Mouse (Mus musculus): Measurements from ENCODE around the gene Crat. TPM values are rescaled to one million over a fixed set of nuclear protein-coding genes. Genes with fewer than 3 reads are reported as not detected.
A peak's percentile ranks its signal among the peaks of the same experiment; 100 is the strongest.
"Not testable (repeated sequence)": the region's sequence is repeated elsewhere in the genome, so short reads cannot be mapped to it uniquely, and the experiment has no call there.

Crat gene
- polyA plus RNA-seq, 1 experiment from 2014 or later: 30.9 TPM

- no peak for ATAC-seq (replicated peaks; ENCODE audit: low FRiP score)
- H3K4me1 ChIP-seq: peaks cover 63% of the 10 kb centered on the region
- no peaks in the 10 kb centered on the region for H3K27me3 ChIP-seq
- 0 out of 2 replicates have a peak overlapping the region, but pooled peaks have one; percentile 14 for H3K9ac ChIP-seq
- no peak overlapping the region for H3K4me3 ChIP-seq (replicated peaks)
- H3K36me3 ChIP-seq: peaks cover 55% of the 10 kb centered on the region
- WGBS: 90% methylated on average over 6 of the region's 6 CpGs
- no peaks in the 10 kb centered on the region for H3K9me3 ChIP-seq (replicated peaks)
- H3K27ac ChIP-seq: peak overlapping the region; percentile 100
- no peak overlapping the region for H3K4me2 ChIP-seq
Measured at GRCm38 (mm10) chr2:30439631-30440030, 24.0 kb upstream of the Crat start.

- no peak overlapping the region for H3K9ac ChIP-seq
- H3K9me3 ChIP-seq (replicated peaks): no peaks in the 10 kb centered on the region
- H3K27me3 ChIP-seq: no peaks in the 10 kb centered on the region
- H3K27ac ChIP-seq: no peak overlapping the region
- no peak for ATAC-seq (replicated peaks; ENCODE audit: low FRiP score)
- 89% methylated on average over 4 of the region's 4 CpGs for WGBS
- peaks cover 57% of the 10 kb centered on the region for H3K36me3 ChIP-seq
- no peak overlapping the region for H3K4me3 ChIP-seq (replicated peaks)
- no peak overlapping the region for H3K4me2 ChIP-seq
- peaks cover 50% of the 10 kb centered on the region for H3K4me1 ChIP-seq
Measured at GRCm38 (mm10) chr2:30437791-30438190, 22.2 kb upstream of the Crat start.

GRCm38 (mm10) chr2:30436809-30437208 is 21.2 kb upstream of the Crat start:
- H3K4me1 ChIP-seq: peaks cover 40% of the 10 kb centered on the region
- H3K9me3 ChIP-seq (replicated peaks): no peaks in the 10 kb centered on the region
- ATAC-seq (replicated peaks; ENCODE audit: low FRiP score): no peak
- WGBS: 79% methylated on average over 4 of the region's 4 CpGs
- no peak overlapping the region for H3K27ac ChIP-seq
- H3K36me3 ChIP-seq: peaks cover 67% of the 10 kb centered on the region
- H3K9ac ChIP-seq: no peak overlapping the region
- no peaks in the 10 kb centered on the region for H3K27me3 ChIP-seq
- H3K4me2 ChIP-seq: no peak overlapping the region
- no peak overlapping the region for H3K4me3 ChIP-seq (replicated peaks)

GRCm38 (mm10) chr2:30436156-30436545 is 20.5 kb upstream of the Crat start:
- Histone ChIP-seq H3K36me3 (peaks cover 73% of the 10 kb centered on the region), H3K4me3 (replicated peaks) (no peak overlapping the region), H3K27ac (no peak overlapping the region), H3K9ac (no peak overlapping the region), H3K9me3 (replicated peaks) (no peaks in the 10 kb centered on the region), H3K4me2 (no peak overlapping the region), H3K27me3 (no peaks in the 10 kb centered on the region), H3K4me1 (peaks cover 33% of the 10 kb centered on the region)
- ATAC-seq (replicated peaks; ENCODE audit: low FRiP score): no peak
- WGBS: 83% methylated on average over 5 of the region's 5 CpGs

GRCm38 (mm10) chr2:30435326-30436155 is 19.9 kb upstream of the Crat start:
- Histone ChIP-seq H3K4me3 (replicated peaks) (no peak overlapping the region), H3K4me1 (peaks cover 27% of the 10 kb centered on the region), H3K9ac (no peak overlapping the region), H3K27ac (peak overlapping the region; percentile 34), H3K9me3 (replicated peaks) (no peaks in the 10 kb centered on the region), H3K4me2 (no peak overlapping the region), H3K27me3 (no peaks in the 10 kb centered on the region), H3K36me3 (peaks cover 79% of the 10 kb centered on the region)
- 51% methylated on average over 5 of the region's 5 CpGs for WGBS
- no peak; the same call in 1 of the 2 replicates for ATAC-seq (replicated peaks; ENCODE audit: low FRiP score)

- ATAC-seq (replicated peaks; ENCODE audit: low FRiP score): no peak
- Histone ChIP-seq H3K36me3 (peaks cover 81% of the 10 kb centered on the region), H3K4me3 (replicated peaks) (no peak overlapping the region), H3K9me3 (replicated peaks) (no peaks in the 10 kb centered on the region), H3K4me1 (peaks cover 6% of the 10 kb centered on the region; the same call in 1 of the 2 replicates), H3K27me3 (no peaks in the 10 kb centered on the region), H3K4me2 (no peak overlapping the region), H3K27ac (no peak overlapping the region), H3K9ac (no peak overlapping the region)
Measured at GRCm38 (mm10) chr2:30429156-30429555, 13.5 kb upstream of the Crat start.

GRCm38 (mm10) chr2:30421432-30421831 is 5.8 kb upstream of the Crat start:
- 70% methylated on average over 4 of the region's 4 CpGs for whole genome bisulfite sequencing
- H3K4me3 ChIP-seq (replicated peaks): no peak overlapping the region
- H3K4me1 ChIP-seq: peaks cover 41% of the 10 kb centered on the region
- ATAC-seq (replicated peaks; ENCODE audit: low FRiP score): no peak
- H3K27me3 ChIP-seq: no peaks in the 10 kb centered on the region
- H3K4me2 ChIP-seq: no peak overlapping the region
- H3K9ac ChIP-seq: no peak overlapping the region
- peaks cover 13% of the 10 kb centered on the region for H3K36me3 ChIP-seq
- H3K9me3 ChIP-seq (replicated peaks): no peaks in the 10 kb centered on the region
- H3K27ac ChIP-seq: no peak overlapping the region

- Histone ChIP-seq H3K27me3 (no peaks in the 10 kb centered on the region), H3K36me3 (peaks cover 8% of the 10 kb centered on the region), H3K27ac (peak overlapping the region; percentile 82), H3K9ac (peak overlapping the region; percentile 33; the same call in 1 of the 2 replicates), H3K4me2 (peak overlapping the region; percentile 90), H3K4me1 (peaks cover 52% of the 10 kb centered on the region), H3K4me3 (replicated peaks) (peak overlapping the region; percentile 12; the same call in 1 of the 2 replicates), H3K9me3 (replicated peaks) (no peaks in the 10 kb centered on the region)
- WGBS: 19% methylated on average over 10 of the region's 10 CpGs
- no peak for ATAC-seq (replicated peaks; ENCODE audit: low FRiP score)
Measured at GRCm38 (mm10) chr2:30419112-30419511, 3.5 kb upstream of the Crat start.

- peaks cover 8% of the 10 kb centered on the region for H3K36me3 ChIP-seq
- ATAC-seq (replicated peaks; ENCODE audit: low FRiP score): no peak
- H3K27me3 ChIP-seq: no peaks in the 10 kb centered on the region
- H3K4me3 ChIP-seq (replicated peaks): peak overlapping the region; percentile 6; the same call in 1 of the 2 replicates
- H3K4me1 ChIP-seq: peaks cover 58% of the 10 kb centered on the region
- peak overlapping the region; percentile 90 for H3K4me2 ChIP-seq
- peak overlapping the region; percentile 82 for H3K27ac ChIP-seq
- 53% methylated on average over 6 of the region's 6 CpGs for WGBS
- 0 out of 2 replicates have a peak overlapping the region, but pooled peaks have one; percentile 33 for H3K9ac ChIP-seq
- H3K9me3 ChIP-seq (replicated peaks): no peaks in the 10 kb centered on the region
Measured at GRCm38 (mm10) chr2:30418259-30418658, 2.6 kb upstream of the Crat start.

- peak overlapping the region; percentile 82; the same call in 1 of the 2 replicates for H3K27ac ChIP-seq
- ATAC-seq (replicated peaks; ENCODE audit: low FRiP score): no peak
- H3K4me3 ChIP-seq (replicated peaks): peak overlapping the region; percentile 6; the same call in 1 of the 2 replicates
- H3K9me3 ChIP-seq (replicated peaks): no peaks in the 10 kb centered on the region
- peak overlapping the region; percentile 90 for H3K4me2 ChIP-seq
- peaks cover 58% of the 10 kb centered on the region for H3K4me1 ChIP-seq
- peaks cover 8% of the 10 kb centered on the region for H3K36me3 ChIP-seq
- no peak overlapping the region for H3K9ac ChIP-seq
- H3K27me3 ChIP-seq: no peaks in the 10 kb centered on the region
- WGBS: 57% methylated on average over 5 of the region's 5 CpGs
Measured at GRCm38 (mm10) chr2:30417595-30418165, 2.1 kb upstream of the Crat start.

- H3K9me3 ChIP-seq (replicated peaks); H3K27me3 ChIP-seq; ATAC-seq (replicated peaks; ENCODE audit: low FRiP score); H3K36me3 ChIP-seq; H3K9ac ChIP-seq: not testable (repeated sequence)
- peak overlapping the region; percentile 90 for H3K4me2 ChIP-seq
- WGBS: 71% methylated on average over 6 of the region's 6 CpGs
- H3K27ac ChIP-seq: peak overlapping the region; percentile 99
- H3K4me1 ChIP-seq: peaks cover 58% of the 10 kb centered on the region
- H3K4me3 ChIP-seq (replicated peaks): peak overlapping the region; percentile 71
Measured at GRCm38 (mm10) chr2:30417154-30417553, 1.5 kb upstream of the Crat start.

- no peak for ATAC-seq (replicated peaks; ENCODE audit: low FRiP score)
- Histone ChIP-seq H3K4me1 (peaks cover 55% of the 10 kb centered on the region), H3K27me3 (no peaks in the 10 kb centered on the region), H3K9ac (peak overlapping the region; percentile 90), H3K9me3 (replicated peaks) (no peaks in the 10 kb centered on the region), H3K4me2 (peak overlapping the region; percentile 90), H3K4me3 (replicated peaks) (peak overlapping the region; percentile 71), H3K27ac (peak overlapping the region; percentile 99), H3K36me3 (peaks cover 13% of the 10 kb centered on the region; the same call in 1 of the 2 replicates)
- under 1% methylated on average over 7 of the region's 7 CpGs for WGBS
Measured at GRCm38 (mm10) chr2:30416649-30416965, 994 bp upstream of the Crat start.
